Mouse (Mus musculus) ES-Bruce4 (cell line): Measurements from ENCODE around the gene Snrnp35. TPM values are rescaled to one million over a fixed set of nuclear protein-coding genes. Genes with fewer than 3 reads are reported as not detected.

Source experiments
- H3K27ac ChIP-seq: 2 replicates; pipeline ENCODE4 v1.5.1; 2012; ENCODE audit warnings: low read length, inconsistent platforms; ENCODE audit not compliant: insufficient read depth
- H3K27me3 ChIP-seq: 2 replicates; pipeline ENCODE4 v1.6.1; 2012; ENCODE audit warnings: mild to moderate bottlenecking, low read length, inconsistent platforms; ENCODE audit not compliant: control insufficient read depth, poor library complexity, insufficient read depth, severe bottlenecking
- H3K36me3 ChIP-seq: 2 replicates; pipeline ENCODE4 v1.6.1; 2012; ENCODE audit warnings: inconsistent platforms, mild to moderate bottlenecking, low read length, moderate library complexity; ENCODE audit not compliant: control insufficient read depth, poor library complexity, insufficient read depth, severe bottlenecking
- H3K4me1 ChIP-seq: one replicate; pipeline ENCODE4 v1.8.1; 2011; ENCODE audit warnings: low read length; ENCODE audit not compliant: control insufficient read depth, insufficient read depth
- H3K4me3 ChIP-seq: 2 replicates; pipeline ENCODE4 v1.5.1; 2011; ENCODE audit warnings: low read depth, mild to moderate bottlenecking, low read length
- H3K9ac ChIP-seq: 2 replicates; pipeline ENCODE4 v1.6.1; 2012; ENCODE audit warnings: low read depth, mild to moderate bottlenecking, inconsistent platforms; ENCODE audit not compliant: poor library complexity, severe bottlenecking
- H3K9me3 ChIP-seq: replicated peaks from 2 replicates; pipeline ENCODE4 v1.6.1; 2012; ENCODE audit warnings: mild to moderate bottlenecking, low read length, inconsistent platforms; ENCODE audit not compliant: control insufficient read depth, poor library complexity, insufficient read depth, severe bottlenecking
- CTCF ChIP-seq: IDR thresholded peaks from one replicate; pipeline ENCODE4 v1.8.1; 2011; ENCODE audit warnings: low read depth, low read length
- EP300 ChIP-seq: IDR thresholded peaks from 2 replicates; pipeline ENCODE4 v1.6.1; 2011; ENCODE audit warnings: low read depth, low read length; ENCODE audit not compliant: insufficient read depth
- POLR2A ChIP-seq: IDR thresholded peaks from one replicate; pipeline ENCODE4 v1.8.1; 2011; ENCODE audit warnings: low read length; ENCODE audit not compliant: insufficient read depth
- polyA plus RNA-seq: library from polyadenylated mRNA; stranded (reverse); fragments of >200 nt; gene quantifications from 2 replicates; pipeline ENCODE4 v1.2.4, GENCODE M21; 2011; ENCODE audit warnings: low read depth; ENCODE audit not compliant: missing spikeins, insufficient read depth, insufficient read length

The Snrnp35 gene
- polyA plus RNA-seq, 1 experiment, result 27.1 TPM

GRCm38 (mm10) chr5:124485654-124486053 lies 2.7 kb downstream of the Snrnp35 start:
- peaks cover 2% of the 10 kb centered on the region for H3K4me1 ChIP-seq
- H3K27me3 ChIP-seq, result no peaks in the 10 kb centered on the region
- no peak overlapping the region for H3K9ac ChIP-seq
- H3K36me3 ChIP-seq, result peaks cover 2% of the 10 kb centered on the region; the same call in 1 of the 2 replicates
- TF ChIP-seq POLR2A (no peak), CTCF (no peak), EP300 (no peak)
- H3K27ac ChIP-seq, result no peak overlapping the region
- no peaks in the 10 kb centered on the region for H3K9me3 ChIP-seq
- no peak overlapping the region for H3K4me3 ChIP-seq

GRCm38 (mm10) chr5:124488885-124489284 lies 6.0 kb downstream of the Snrnp35 start:
- Histone ChIP-seq H3K27me3 (no peaks in the 10 kb centered on the region), H3K27ac (no peak overlapping the region), H3K9ac (no peak overlapping the region), H3K4me3 (no peak overlapping the region), H3K9me3 (no peaks in the 10 kb centered on the region), H3K4me1 (peaks cover 2% of the 10 kb centered on the region), H3K36me3 (peaks cover 12% of the 10 kb centered on the region; the same call in 1 of the 2 replicates)
- TF ChIP-seq POLR2A (no peak), EP300 (no peak), CTCF (no peak)

DNA sequence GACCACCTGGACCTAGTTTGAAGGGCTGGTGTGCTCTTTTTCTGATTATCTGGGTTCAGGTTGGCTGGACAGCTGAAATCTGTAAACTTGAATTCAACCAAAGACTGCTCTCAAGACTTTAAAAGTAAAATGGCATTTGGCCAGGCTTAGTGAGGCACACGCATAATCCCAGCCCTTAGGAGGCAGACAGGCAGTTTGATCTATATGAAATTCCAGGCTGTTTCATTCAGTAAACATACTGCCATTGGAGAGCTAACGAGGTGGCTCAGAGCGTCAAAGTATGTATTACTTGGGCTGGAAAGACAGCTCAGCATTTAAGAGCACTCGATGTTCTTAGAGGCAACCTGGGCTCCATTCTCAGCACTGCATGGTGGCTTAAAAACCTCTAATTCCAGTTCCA lies 8.8 kb downstream of the Snrnp35 start:
- Histone ChIP-seq H3K9ac (no peak overlapping the region), H3K27me3 (no peaks in the 10 kb centered on the region), H3K27ac (no peak overlapping the region), H3K4me3 (no peak overlapping the region), H3K4me1 (no peaks in the 10 kb centered on the region), H3K36me3 (peaks cover 17% of the 10 kb centered on the region; the same call in 1 of the 2 replicates), H3K9me3 (no peaks in the 10 kb centered on the region)
- TF ChIP-seq EP300 (no peak), POLR2A (no peak), CTCF (no peak)

GRCm38 (mm10) chr5:124492618-124493017 lies 9.7 kb downstream of the Snrnp35 start:
- no peaks in the 10 kb centered on the region for H3K4me1 ChIP-seq
- no peak overlapping the region for H3K4me3 ChIP-seq
- H3K9ac ChIP-seq, result no peak overlapping the region
- no peaks in the 10 kb centered on the region for H3K9me3 ChIP-seq
- peaks cover 17% of the 10 kb centered on the region; the same call in 1 of the 2 replicates for H3K36me3 ChIP-seq
- no peaks in the 10 kb centered on the region for H3K27me3 ChIP-seq
- no peak overlapping the region for H3K27ac ChIP-seq
- no peak for TF ChIP-seq POLR2A
- no peak for TF ChIP-seq CTCF
- no peak for TF ChIP-seq EP300

GRCm38 (mm10) chr5:124493455-124493854 lies 10.5 kb downstream of the Snrnp35 start:
- Histone ChIP-seq H3K9me3 (no peaks in the 10 kb centered on the region), H3K4me3 (no peak overlapping the region), H3K4me1 (no peaks in the 10 kb centered on the region), H3K27ac (no peak overlapping the region), H3K36me3 (peaks cover 17% of the 10 kb centered on the region; the same call in 1 of the 2 replicates), H3K9ac (no peak overlapping the region), H3K27me3 (no peaks in the 10 kb centered on the region)
- TF ChIP-seq CTCF (no peak), EP300 (no peak), POLR2A (no peak)

- no peaks in the 10 kb centered on the region for H3K4me1 ChIP-seq
- H3K9ac ChIP-seq, result no peak overlapping the region
- H3K27me3 ChIP-seq, result no peaks in the 10 kb centered on the region
- H3K27ac ChIP-seq, result no peak overlapping the region
- no peak overlapping the region for H3K4me3 ChIP-seq
- H3K36me3 ChIP-seq, result peaks cover 15% of the 10 kb centered on the region; the same call in 1 of the 2 replicates
- no peaks in the 10 kb centered on the region for H3K9me3 ChIP-seq
- no peak for TF ChIP-seq EP300
- TF ChIP-seq CTCF, result no peak
- no peak for TF ChIP-seq POLR2A
These were observed 12.6 kb downstream of the Snrnp35 start for GRCm38 (mm10) chr5:124495547-124495946.
